Mouse (Mus musculus): ENCODE data around the gene Tmem121b. TPM values are rescaled to one million over a fixed set of nuclear protein-coding genes. Genes with fewer than 3 reads are reported as not detected.
A peak's percentile ranks its signal among the peaks of the same experiment; 100 is the strongest.

The Tmem121b gene
- 10 to 100 TPM; 37.4 to 40.7 TPM for total RNA-seq (2021)
- long read RNA-seq, full-length matches to known transcripts = 37 of 37 reads
- long read RNA-seq, partial matches to known transcripts = 0 of 37 reads
- long read RNA-seq, other reads (novel, unspliced or antisense) = 0 of 37 reads

GRCm38 (mm10) chr6:120493374-120494181 lies at the start of gene Tmem121b:
Gene Tmem121b (minus strand): TSS chr6:120493807.
- peak; percentile 92 to 93 for DNase-seq (ENCODE audit: low spot score in 2 of 2)

GRCm38 (mm10) chr6:120542061-120542460 lies 48.5 kb upstream of the Tmem121b start:
- DNase-seq (ENCODE audit: low spot score in 2 of 2) = no peak

GRCm38 (mm10) chr6:120541386-120541785 lies 47.8 kb upstream of the Tmem121b start:
- no peak for DNase-seq (ENCODE audit: low spot score in 2 of 2)

- no peak for DNase-seq (ENCODE audit: low spot score in 2 of 2)
These were observed 46.2 kb upstream of the Tmem121b start for GRCm38 (mm10) chr6:120539781-120540231.

- DNase-seq (ENCODE audit: low spot score in 2 of 2) = peak; percentile 35 to 75
These were observed 45.6 kb upstream of the Tmem121b start for GRCm38 (mm10) chr6:120539132-120539759.

- DNase-seq (ENCODE audit: low spot score in 2 of 2) = no peak
These were observed 42.7 kb upstream of the Tmem121b start for GRCm38 (mm10) chr6:120536337-120536736.

GRCm38 (mm10) chr6:120532594-120532993 lies 39.0 kb upstream of the Tmem121b start:
- DNase-seq (ENCODE audit: low spot score in 2 of 2) = no peak

- peak; percentile 92 to 95 for DNase-seq (ENCODE audit: low spot score in 2 of 2)
These were observed 37.7 kb upstream of the Tmem121b start, which contains the start of gene Hdhd5 for GRCm38 (mm10) chr6:120531020-120531965. Gene Hdhd5 (minus strand): TSS chr6:120531319.

GRCm38 (mm10) chr6:120529123-120529522 lies 35.5 kb upstream of the Tmem121b start:
- no peak for DNase-seq (ENCODE audit: low spot score in 2 of 2)

GRCm38 (mm10) chr6:120524796-120525195 lies 31.2 kb upstream of the Tmem121b start:
- no peak for DNase-seq (ENCODE audit: low spot score in 2 of 2)

GRCm38 (mm10) chr6:120519647-120520046 lies 26.0 kb upstream of the Tmem121b start:
- DNase-seq (ENCODE audit: low spot score in 2 of 2) = no peak

- DNase-seq (ENCODE audit: low spot score in 2 of 2) = no peak
These were observed 23.7 kb upstream of the Tmem121b start for GRCm38 (mm10) chr6:120517311-120517710.

- DNase-seq (ENCODE audit: low spot score in 2 of 2) = no peak
These were observed 23.3 kb upstream of the Tmem121b start for GRCm38 (mm10) chr6:120516879-120517278.

GRCm38 (mm10) chr6:120516422-120516821 lies 22.8 kb upstream of the Tmem121b start:
- no peak for DNase-seq (ENCODE audit: low spot score in 2 of 2)

GRCm38 (mm10) chr6:120511212-120511611 lies 17.6 kb upstream of the Tmem121b start:
- no peak for DNase-seq (ENCODE audit: low spot score in 2 of 2)

GRCm38 (mm10) chr6:120510425-120510824 lies 16.8 kb upstream of the Tmem121b start:
- peak; percentile 62 to 71 for DNase-seq (ENCODE audit: low spot score in 2 of 2)

GRCm38 (mm10) chr6:120509975-120510374 lies 16.4 kb upstream of the Tmem121b start:
- no peak for DNase-seq (ENCODE audit: low spot score in 2 of 2)

- no peak for DNase-seq (ENCODE audit: low spot score in 2 of 2)
These were observed 15.0 kb upstream of the Tmem121b start for GRCm38 (mm10) chr6:120508645-120509044.

GRCm38 (mm10) chr6:120505531-120505930 lies 11.9 kb upstream of the Tmem121b start:
- DNase-seq (ENCODE audit: low spot score in 2 of 2) = no peak

GRCm38 (mm10) chr6:120504051-120504450 lies 10.4 kb upstream of the Tmem121b start:
- peak in 1 of 2 experiments; percentile 44 for DNase-seq (ENCODE audit: low spot score in 2 of 2)

- no peak for DNase-seq (ENCODE audit: low spot score in 2 of 2)
These were observed 2.9 kb upstream of the Tmem121b start for GRCm38 (mm10) chr6:120496544-120496943.

Measured in layer of hippocampus, adult 18-20 months (tissue).